Mouse (Mus musculus): Measurements from ENCODE around the gene Inhbc.

The Inhbc gene

DNA sequence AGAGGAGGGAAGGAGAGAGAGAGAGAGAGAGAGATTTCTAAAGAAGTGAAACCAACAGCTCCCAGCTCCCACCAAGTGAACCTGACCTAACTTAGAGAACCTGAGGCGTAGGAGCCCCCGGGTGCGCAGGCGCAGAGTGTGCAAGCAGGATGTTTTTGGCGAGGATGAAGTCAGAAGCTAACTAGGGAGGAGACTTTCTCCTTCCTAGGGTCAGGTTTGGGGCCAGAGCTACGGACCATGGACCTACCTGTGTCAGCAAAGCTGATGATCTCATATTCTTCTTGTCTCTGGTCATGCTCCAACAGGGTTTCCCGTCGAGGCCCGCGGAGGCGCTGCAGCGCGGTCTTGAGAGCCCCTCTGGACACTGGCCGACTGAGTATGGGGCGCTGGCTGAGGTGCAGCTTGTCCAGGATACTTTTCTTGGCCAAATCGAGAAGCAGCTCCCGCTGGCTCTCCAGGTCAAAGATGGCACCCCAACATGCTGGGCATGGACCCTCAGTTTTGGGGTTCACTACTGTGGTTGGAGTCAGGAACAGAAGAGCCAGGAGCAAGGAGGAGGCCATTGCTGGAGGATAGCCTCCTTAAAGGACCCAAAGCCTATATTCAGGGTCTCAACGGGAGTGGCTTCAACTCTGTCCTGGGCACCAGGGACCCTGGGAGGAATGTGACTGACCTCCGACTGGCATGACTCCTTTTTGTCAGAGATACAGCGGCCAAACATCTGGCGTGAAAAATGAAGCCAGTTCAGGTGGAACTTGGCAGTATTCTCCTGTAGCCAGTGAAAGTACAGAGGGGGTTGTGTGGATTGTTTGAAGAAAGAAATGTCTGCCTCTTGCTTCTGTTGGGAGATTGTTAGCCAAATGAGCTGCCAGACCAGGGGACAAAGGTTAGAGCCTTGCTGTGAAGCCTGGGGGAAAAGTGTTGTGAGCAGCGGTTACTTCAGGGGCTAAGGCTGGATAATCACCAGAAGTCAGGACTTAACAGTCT, at the start of gene Inhbc:
Inhbc (minus strand) TSS at position 598 of the 987 bp plus-strand sequence.
- in situ Hi-C loops (cut with MboI, MseI) = no loop called here

DNA sequence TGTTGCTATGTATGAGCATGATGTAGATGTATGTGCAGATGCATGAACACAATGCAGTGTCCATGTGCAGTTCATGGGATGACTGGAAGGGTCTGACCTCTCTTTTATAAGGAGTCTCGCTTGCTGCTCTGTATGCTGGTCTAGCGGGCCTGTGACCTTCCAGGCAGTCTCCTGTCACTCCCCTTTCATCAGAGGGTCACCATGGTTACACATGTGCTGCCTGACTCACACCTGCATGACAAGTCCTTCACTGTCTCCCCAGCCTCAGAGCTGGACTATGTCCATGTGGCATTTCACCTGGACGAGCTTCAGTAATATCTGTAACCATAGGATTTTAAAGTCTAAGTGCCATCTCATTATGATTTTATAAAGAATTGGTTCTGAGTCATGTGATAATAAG, 43.9 kb upstream of the Inhbc start:
- in situ Hi-C loops (cut with MboI, MseI) = no loop called here

DNA sequence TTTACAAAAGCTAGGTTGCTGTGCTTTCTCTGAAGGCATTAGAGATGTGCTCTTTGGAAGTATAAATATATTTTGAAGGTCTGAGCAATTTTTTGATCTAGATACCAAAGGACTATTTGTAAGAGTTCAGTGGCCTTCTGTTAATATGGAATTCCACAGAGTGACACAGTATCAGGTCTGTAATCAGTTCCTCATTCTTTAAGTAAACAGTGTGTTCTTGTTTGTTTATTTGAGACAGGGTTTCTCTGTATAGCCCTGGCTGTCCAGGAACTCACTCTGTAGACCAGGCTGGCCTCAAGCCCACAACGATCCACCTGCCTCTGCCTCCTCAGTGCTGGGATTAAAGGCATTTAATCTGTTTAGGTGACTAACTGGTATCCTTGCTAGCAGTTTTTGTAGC, 43.4 kb upstream of the Inhbc start:
- in situ Hi-C loops (cut with MboI, MseI) = no loop called here

DNA sequence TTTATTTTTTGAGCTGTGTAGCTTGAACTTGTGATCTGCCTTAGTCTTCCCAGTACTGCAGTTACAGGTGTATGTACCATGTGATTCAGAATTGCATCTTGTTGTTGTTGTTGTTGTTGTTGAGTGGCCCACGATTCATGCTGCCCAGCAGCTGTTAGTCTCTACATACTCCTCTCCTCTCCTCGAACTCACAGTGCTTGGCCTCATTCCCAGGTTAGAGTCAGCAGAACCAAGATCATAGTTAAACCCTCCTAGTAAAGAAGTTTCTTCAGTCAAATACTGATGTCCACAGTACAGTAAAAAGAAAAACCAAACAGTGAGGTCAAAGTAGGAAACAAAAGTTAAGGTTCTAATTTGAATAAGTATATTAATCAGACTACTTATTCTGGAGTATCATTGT, 42.5 kb upstream of the Inhbc start:
- in situ Hi-C loops (cut with MboI, MseI) = no loop called here

DNA sequence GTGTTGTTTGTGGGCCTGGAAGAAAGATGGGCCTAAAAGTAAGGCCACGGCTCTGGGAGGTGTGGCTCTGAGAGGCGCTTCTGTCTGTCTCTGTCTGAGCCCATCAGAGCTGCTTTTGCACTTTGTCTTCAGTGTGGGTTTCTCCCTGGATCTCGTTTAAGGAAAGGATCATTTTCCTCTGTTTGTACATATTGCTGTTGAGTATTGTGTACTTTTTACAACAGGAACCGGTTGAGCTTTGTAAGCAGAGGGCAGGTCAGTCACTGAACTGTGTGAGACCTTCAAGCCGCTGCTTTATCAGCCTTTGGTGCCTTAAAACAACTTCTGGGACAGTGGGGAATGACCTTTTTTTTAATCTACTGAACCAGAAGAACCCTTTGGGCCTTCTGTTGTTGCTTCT, 41.9 kb upstream of the Inhbc start:
- in situ Hi-C loops (cut with MboI, MseI) = no loop called here

DNA sequence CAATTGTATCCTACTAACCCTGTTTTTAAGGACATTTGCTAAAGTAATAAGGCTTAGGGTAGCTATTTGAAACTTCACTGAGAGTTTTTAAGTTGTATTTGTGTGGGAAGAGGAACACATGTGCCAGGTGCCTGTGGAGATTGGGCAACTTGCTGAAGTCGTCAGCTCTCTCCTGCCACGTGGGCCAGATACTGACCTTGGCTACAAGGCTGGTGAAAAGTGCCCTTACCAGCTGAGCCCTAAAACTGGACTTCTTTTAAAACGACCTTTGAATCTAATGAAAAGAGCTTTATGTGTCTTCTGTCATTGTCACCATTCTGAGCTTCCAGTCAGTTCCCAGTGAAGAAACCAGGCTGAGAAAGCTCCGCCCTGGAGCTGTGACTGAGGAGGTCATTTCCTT, 37.2 kb upstream of the Inhbc start:
- in situ Hi-C loops (cut with MboI, MseI) = no loop called here

DNA sequence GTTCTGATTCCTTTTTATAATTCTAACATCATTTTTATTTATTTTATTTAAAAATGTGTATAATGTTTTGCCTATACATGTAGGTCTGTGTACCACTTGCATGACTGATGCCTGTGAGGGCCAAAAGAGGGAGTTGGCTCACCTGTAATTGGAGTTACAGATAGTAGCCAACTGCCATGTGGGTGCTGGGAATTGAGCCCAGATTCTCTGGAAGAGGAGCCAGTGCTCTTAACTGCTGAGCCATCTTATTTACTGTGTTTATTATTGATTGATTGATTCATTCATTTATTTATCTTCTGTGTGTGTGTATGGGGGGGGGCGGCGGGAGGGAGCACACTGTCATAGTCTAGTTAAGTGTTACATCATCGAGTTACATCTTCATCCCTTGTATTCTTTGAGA, 34.5 kb upstream of the Inhbc start:
- in situ Hi-C loops (cut with MboI, MseI) = no loop called here

DNA sequence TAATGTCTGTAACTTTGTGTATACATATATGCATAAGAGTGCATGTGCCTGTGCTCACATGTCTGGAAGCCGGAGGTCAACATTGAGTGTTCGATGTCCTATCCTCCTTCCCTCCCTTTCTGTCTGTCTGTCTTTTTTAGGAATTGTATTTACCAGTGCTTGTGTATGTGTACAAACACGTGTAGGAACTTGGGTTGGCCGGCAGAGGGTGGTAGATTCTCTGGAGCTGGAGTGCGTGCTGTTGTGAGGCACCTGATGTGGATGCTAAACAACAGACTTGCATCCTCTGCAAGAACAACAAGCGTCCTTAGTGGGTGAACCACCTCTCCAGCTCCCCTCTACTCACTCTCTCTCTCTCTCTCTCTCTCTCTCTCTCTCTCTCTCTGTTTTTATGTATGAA, 21.5 kb upstream of the Inhbc start:
- in situ Hi-C loops (cut with MboI, MseI) = no loop called here

DNA sequence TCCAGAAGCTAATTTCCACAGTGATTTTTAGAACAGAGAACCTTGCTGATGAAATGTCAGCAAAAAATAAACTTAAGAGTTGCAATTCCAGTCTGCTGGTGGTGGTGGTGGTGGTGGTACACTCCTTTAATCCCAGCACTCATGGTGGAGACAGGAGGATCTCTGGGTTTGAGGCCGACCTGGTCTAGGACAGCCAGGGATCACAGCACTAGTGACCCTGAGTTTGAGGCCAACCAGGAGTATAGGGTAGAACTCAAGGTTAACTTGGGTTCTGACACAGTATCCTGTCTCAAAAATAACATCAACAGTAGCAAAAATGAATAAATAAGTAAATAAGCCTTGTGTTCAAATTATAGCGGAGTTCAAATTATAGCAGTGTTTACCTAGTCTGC, 11.5 kb upstream of the Inhbc start:
- in situ Hi-C loops (cut with MboI, MseI) = no loop called here

DNA sequence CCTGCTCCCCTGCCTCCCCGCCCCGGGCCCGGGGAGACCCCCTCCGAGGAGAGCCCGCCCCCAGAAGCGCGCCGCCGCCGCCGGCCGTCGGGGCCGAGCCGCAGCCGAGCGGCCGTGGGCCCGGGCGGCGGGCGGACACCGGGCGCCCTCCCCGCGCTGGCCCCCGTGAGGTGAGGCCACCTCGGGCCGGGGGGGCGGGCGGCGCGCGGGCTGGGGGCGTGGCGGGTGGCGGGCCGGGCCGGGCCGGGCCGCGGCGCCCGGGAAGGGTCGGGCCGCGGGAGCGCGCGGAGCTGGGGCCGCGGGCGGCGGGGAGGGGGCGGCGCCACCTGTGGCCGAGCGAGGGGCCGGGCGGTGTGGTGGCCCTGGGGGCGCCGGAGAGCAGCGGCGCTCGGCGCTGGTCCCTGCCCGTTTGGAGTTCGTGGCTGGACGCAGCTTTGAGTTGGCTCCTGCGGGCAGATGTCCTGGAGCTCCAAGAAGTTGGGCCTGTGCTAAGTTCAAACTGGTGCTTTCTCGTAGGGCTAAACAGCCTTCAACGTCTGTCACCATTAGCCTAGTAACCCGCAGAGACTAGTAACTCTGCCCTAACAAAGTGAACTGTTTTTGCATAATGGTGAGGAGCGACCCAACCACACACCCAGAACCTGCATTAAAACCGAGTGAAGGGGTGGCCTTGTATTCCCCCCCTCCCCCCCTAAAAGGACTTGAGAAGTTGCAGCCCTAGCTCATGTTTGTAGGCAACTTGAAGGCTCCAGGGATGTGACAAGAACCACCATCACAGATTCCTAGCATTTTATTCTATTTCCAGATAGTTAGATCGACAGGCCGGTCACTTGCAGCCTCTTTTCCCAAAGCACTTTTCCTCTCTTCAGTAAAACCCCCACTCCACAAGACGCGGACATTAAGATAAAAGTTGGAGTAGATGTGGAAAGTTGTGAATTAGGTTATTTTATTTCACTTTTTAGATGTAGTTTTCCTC, 10.8 kb upstream of the Inhbc start:
- in situ Hi-C loops (cut with MboI, MseI) = no loop called here

DNA sequence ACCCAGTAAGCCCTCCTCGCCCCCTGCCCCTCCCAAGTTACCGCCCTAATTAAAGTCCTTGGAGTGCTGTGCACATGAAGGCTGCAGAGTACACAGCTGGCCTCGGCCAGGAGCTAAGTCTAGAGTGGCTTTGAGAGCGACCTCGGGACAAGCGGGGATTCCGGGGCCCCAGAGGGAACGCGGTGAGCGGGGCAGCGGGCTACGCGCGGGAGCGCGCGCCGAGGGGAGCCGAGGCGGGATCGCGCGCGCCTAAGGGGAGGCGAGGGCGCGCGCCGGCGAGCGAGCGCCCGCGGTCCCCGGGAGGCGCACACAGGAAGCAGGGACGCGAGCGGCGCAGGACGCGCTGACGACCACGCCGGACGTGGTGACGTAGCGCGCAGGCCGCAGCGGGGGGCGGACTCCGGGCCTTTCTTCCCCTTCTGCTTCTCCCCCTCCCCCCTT, 10.0 kb upstream of the Inhbc start, which contains the start of gene R3hdm2:
R3hdm2 (plus strand) TSS at position 77 of the 441 bp plus-strand sequence.
- in situ Hi-C loops (cut with MboI, MseI) = no loop called here

DNA sequence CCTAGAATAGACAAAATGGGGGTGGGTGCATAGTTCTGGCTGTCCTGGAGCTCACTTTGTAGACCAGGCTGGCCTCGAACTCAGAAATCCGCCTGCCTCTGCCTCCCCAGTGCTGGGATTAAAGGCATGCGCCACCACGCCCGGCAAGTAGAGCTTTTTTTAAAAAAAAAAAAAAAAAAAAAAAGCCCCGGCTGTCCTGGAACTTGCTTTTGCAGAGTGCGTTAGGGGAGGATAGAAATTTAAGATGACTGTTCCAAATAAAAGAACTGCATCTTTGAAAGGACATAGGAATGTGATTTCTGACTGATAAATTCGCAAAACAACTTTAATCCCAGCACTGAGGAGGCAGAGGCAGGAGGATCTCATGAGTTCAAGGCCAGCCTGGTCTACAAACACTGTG, 9.4 kb upstream of the Inhbc start:
- in situ Hi-C loops (cut with MboI, MseI) = no loop called here

DNA sequence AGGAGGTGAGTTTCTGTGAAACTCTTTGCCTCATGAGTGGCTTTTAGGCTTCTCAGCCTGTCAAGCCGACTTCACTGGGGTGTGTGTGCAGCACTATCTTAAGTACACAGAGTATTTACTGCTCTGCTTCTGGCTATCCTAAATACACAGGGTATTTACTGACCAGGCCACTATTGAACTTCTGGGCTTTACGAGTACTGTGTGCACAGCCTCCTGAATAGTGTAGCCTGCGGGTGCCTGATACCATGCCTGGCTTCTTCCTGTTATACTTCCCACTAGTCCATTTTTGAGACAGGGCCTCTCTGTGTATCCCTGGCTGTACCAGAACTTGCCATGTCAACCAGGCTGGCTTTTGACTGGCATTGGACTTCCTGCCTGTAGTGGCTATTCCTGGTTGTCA, 7.5 kb upstream of the Inhbc start:
- in situ Hi-C loops (cut with MboI, MseI) = no loop called here

DNA sequence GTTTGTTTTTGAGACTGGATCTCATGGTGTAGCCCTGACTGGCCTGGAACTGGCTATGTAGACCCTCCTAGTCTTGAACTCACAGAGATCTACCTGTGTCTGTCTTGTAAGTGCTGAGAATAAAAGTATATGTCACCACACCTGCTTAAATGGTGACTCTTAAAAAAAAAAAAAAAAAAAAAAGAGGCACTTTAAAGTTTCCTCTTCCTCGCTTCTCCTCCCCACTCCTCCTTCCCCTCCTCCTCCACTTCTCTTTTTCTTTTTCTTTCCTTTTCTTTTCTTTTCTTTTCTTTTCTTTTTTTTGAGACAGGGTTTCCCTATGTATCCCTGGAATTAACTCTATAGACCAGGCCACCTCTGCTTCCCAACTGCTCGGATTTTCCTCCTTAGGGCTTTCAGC, 792 bp upstream of the Inhbc start:
- in situ Hi-C loops (cut with MboI, MseI) = no loop called here

DNA sequence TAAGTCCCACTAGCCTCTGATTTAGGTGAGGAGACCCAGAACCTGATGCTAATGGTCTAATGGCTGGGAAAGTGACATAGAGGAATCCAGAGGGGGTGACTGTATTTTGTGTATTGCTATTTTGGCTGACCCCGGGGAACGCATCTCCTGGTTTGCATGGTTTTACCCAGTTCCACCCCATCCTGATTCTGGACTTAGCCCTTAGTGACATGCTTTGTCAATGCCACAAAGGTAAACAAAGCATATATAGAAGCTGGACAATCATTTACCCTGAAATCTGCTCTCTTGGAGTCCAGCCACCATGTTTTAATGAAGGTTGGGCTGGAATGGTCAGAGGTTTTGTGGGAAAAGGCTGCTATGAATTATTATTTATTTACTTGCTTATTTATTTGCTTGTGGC, 2.0 kb downstream of the Inhbc start:
- in situ Hi-C loops (cut with MboI, MseI) = no loop called here

DNA sequence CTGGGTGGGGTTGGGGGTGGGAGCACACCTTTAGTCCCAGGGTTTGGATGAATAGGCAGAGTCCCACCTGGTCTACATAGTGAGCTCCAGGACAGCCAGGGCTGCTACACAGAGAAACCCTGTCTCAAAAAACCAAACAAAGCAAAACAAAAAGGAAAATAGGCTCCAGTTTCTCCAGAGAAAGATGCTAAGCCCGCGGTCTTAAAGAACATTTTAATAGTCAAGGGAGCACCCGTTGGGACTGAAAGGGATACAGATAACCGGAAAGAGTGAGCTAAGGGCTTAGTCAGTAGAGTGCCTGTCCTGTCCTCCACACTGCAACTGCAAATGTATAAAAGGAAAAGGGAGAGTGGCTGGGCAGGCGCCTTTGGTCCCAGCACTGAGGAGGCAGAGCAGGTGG, 3.1 kb downstream of the Inhbc start:
- in situ Hi-C loops (cut with MboI, MseI) = no loop called here

DNA sequence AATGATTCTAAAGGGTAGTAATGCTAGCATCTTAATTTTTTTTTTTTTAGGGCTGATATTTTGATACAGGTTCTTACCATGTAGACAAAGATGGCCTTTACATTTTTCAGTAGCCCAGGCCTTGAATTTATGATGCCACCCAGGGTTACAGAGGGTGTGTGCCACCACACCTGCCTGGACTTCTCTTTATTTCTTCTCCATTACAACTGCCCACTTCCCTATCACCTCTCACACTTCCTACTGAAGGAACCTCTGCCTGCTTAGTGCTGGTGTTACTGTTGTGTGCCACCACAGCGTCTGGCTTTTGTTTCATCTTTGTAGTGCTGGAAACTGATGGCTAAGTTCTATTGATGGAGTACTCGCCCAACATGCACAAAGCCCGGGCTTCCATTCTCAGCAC, 9.5 kb downstream of the Inhbc start:
- in situ Hi-C loops (cut with MboI, MseI) = no loop called here

DNA sequence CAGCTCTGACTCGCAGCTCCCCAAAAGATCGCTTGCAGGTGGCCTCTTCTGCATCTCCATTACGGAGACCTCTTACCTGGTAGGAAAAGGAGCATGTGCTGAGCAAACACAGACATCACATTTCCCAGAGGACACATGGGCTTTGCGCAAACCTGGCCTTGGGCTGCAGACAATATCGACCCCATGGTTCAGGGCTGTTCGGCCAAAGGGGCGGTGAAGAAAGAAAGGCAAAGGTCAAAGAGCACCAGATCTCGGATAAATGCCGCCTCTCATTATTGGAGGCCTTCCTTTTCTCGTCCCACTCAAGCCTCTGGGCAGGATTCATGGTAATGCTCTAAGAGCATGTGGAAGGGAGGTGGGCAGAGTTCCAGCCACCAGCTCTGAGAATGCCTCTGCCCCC, 14.9 kb downstream of the Inhbc start:
- in situ Hi-C loops (cut with MboI, MseI) = no loop called here

DNA sequence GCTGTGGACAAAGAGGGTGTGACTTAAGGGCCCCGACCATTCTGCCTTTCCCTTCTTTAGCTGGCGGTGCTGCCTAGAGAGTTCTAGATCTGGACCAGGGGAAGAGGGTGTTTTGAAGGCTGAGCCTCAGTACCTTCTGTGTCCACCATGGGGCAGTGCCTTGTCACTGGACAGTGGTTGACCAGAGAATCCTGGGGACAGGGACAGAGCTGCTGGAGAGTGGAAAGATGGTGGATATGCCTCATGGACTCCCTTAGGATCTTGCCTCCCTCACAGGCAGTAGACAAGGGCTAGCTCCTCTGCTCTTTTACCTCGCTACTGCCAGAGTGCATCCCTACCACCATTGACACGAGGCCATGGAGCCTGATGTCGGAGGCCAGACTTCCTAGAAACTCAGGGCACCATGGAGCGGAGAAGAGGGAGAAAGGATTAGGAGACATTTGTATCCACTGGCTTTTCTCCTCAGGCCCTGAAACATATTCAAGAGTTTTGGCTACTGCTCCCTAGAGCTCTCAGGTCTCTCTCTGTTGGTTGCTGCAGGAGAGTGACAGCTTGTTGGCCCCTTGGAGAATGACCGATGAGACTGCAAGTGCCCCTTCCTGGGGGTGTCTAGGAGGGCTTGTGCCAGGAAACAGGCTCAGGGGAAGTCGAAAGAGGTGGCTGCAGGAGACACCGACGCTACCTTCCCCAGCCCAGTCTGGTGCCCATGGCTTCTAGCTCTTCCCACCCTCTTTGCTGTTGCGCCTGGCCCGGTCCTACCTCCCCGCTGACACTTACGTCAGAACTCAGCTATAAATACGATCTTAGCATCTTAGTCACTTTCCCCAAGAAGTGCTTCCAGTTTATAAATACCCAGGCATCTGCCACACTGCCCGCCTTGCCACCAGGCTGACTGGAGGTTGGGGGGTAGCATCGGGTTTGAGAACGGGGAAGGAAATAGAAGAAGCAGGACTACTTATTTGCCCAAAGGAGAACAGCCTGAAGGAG, 16.0 kb downstream of the Inhbc start, which contains the start of gene Inhbe:
Inhbe (minus strand) TSS at position 503 of the 987 bp plus-strand sequence.
- in situ Hi-C loops (cut with MboI, MseI) = no loop called here

DNA sequence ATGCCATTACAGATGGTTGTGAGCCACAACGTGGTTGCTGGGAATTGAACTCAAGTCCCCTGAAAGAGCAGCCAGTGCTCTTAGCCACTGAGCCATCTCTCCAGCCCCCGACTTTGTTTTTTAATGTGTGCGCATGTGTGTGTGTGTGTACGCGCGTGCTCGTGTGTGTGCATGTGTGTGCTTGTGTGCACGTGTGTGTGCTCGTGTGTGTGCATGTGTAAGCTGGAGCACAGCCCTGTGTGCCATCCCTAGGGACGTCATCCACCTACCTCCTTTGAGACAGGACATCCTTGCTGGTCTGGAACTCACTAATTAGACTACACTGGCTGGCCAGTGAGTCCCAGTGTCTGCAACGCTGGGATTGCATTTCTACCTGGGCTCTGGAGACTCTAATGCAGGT, 17.5 kb downstream of the Inhbc start:
- in situ Hi-C loops (cut with MboI, MseI) = no loop called here

DNA sequence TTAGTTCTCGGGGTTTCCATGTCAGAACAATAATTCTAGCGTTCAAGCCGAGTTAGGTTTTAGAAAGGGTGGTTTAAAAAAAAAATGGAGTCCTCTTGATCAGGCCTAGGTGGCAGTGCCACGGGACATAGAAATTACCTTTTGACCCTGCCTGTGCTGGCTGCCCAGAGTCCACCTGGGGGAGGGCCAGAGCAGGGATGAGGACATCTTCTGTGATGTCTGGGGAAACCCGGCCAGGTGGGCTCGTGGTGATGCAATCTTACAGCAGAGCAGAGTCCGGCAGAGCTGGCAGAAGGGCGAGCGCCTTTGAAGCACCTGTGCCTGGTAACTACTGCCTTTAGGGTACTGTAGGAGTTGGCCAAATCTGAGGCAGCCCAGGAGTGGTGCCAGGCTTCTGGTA, 18.0 kb downstream of the Inhbc start:
- in situ Hi-C loops (cut with MboI, MseI) = no loop called here

Data from T-helper 2 cell (primary cell).